Mouse (Mus musculus) skeletal muscle tissue, postnatal 0 days (tissue): ENCODE data around the gene Pcdh19. TPM values are rescaled to one million over a fixed set of nuclear protein-coding genes. Genes with fewer than 3 reads are reported as not detected.

ENCODE experiments used
- polyA plus RNA-seq: library from polyadenylated mRNA; unstranded; fragments of >200 nt; fragmentation: Nextera tagmentation; extraction: Ambion mirVana; gene quantifications from 2 replicates; pipeline ENCODE4 v1.2.1, GENCODE M21; 2015

Gene Pcdh19
- 2.3 and 3.2 TPM in 2 replicates for polyA plus RNA-seq

DNA sequence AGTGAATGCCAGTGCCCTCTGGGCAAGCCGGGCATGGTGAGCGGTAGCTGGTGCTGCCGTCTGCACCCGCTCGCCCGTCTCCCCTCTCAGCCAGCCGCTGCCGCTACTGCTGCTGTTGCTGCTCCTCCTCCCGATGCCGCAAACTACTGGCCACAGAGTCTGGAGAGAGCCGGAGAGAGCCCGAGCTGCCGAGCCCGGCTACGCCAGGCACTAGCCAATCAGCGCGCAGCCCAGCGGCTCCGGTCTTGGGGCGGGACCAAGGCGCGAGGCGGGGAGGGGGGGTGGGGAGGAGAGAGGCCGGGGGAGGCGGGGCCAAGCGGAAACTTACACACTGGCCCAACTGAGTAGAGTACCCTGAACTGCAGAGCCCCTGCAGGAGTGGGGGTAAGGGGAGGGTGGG is at the start of gene Pcdh19:
TSS of gene Pcdh19 (minus strand) at position 148 of the 400 bp plus-strand sequence.

Other genes starting within 250 kb of the Pcdh19 start
- 43.4 and 134 TPM in 2 replicates for gene Tnmd, start 162.0 kb upstream of the Pcdh19 start, polyA plus RNA-seq
- gene Tspan6, start 209.4 kb upstream of the Pcdh19 start, polyA plus RNA-seq: 49.2 and 56.8 TPM in 2 replicates
- 20.6 and 22.0 TPM in 2 replicates for gene Srpx2, start 219.4 kb upstream of the Pcdh19 start, polyA plus RNA-seq